Mouse (Mus musculus) heart, embryonic 10.5 days (tissue): ENCODE measurements around the gene Rerg. TPM values are rescaled to one million over a fixed set of nuclear protein-coding genes. Genes with fewer than 3 reads are reported as not detected.

Source experiments
- DNase-seq: peaks from one replicate; pipeline ENCODE4 v3.0.0-alpha.2; 2017; ENCODE audit warnings: low spot score
- H3K27ac ChIP-seq: fragments of 300-500 bp; sonication (generic); 2 replicates; pipeline ENCODE4 v1.5.1; 2016; ENCODE audit warnings: mild to moderate bottlenecking
- H3K27me3 ChIP-seq: fragments of 300-500 bp; sonication (generic); 2 replicates; pipeline ENCODE4 v1.6.1; 2016; ENCODE audit warnings: mild to moderate bottlenecking; ENCODE audit not compliant: poor library complexity, insufficient read depth, severe bottlenecking
- H3K36me3 ChIP-seq: fragments of 300-500 bp; sonication (generic); 2 replicates; pipeline ENCODE4 v1.6.1; 2016; ENCODE audit warnings: mild to moderate bottlenecking, moderate library complexity
- H3K4me1 ChIP-seq: fragments of 300-500 bp; sonication (generic); 2 replicates; pipeline ENCODE4 v1.6.1; 2016; ENCODE audit warnings: mild to moderate bottlenecking
- H3K4me3 ChIP-seq: fragments of 300-500 bp; sonication (generic); 2 replicates; pipeline ENCODE4 v1.5.1; 2016; ENCODE audit warnings: mild to moderate bottlenecking, moderate library complexity
- H3K9me3 ChIP-seq: fragments of 300-500 bp; sonication (generic); 2 replicates; pipeline ENCODE4 v1.6.1; 2016; ENCODE audit warnings: mild to moderate bottlenecking, moderate library complexity
- WGBS: fragments of 180-500 bp; shearing (Covaris S2); methylation state at CpG from one replicate; pipeline ENCODE4 v1.1.7; 2016; 5-methylcytosine and 5-hydroxymethylcytosine counted together
- polyA plus RNA-seq: library from polyadenylated mRNA; unstranded; fragments of >200 nt; fragmentation: Nextera tagmentation; extraction: Ambion mirVana; gene quantifications from 2 replicates; pipeline ENCODE4 v1.2.1, GENCODE M21; 2016

The Rerg gene
- polyA plus RNA-seq, 1 experiment from 2014 or later: 6.8 TPM

- WGBS: 66% methylated on average over 11 of the region's 11 CpGs
- Histone ChIP-seq H3K9me3 (no peaks in the 10 kb centered on the region), H3K4me3 (no peak overlapping the region), H3K4me1 (peaks cover 13% of the 10 kb centered on the region; the same call in 1 of the 2 replicates), H3K36me3 (no peaks in the 10 kb centered on the region), H3K27ac (no peak overlapping the region), H3K27me3 (no peaks in the 10 kb centered on the region)
- no peak for DNase-seq
Observed at GRCm38 (mm10) chr6:137156437-137157219, 13.7 kb downstream of the Rerg start.

DNA sequence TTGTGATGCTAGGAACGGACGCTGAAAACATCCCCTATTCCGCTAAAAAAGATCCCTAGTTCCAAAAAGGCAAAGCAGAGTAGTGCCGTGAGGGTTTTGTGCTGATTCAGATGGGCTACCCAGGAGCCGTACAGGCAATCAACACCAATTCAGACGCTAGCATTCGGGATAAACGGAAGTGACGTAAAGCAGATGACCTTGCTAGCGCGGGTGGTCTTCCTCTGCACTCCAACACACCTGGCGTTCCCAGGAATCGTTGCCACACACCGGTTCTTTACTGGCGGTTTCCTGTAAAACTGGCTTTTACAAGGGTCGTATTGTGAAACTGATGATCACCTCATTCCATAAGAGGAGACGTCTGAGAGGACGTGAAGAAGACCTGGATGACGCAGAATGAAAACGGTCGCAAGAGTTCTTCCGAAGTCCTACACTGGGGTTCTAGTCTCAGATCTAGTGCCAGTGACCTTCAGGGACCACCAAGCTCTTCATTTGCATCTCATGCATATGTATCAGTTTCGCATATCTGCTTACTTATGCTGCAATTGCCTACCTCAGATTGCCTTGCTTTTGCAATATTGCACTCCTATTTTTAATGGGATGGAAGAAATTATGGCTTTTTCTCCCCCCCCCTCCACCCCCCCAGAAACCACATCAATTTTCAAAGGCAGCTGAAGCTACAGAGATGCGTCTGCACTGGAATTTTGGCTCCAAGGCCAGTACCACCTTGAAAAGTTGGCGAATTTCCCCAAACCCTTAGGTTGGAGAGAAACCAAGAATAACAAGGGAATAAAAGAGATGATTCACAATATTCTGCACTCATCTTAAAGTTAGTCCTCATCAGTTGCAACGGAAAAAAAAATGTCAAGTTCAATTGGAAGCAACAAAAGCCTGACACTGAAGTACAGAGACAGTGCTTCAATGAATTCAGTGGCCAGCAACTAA, 14.8 kb downstream of the Rerg start:
- Histone ChIP-seq H3K9me3 (no peaks in the 10 kb centered on the region), H3K4me1 (peaks cover 13% of the 10 kb centered on the region; the same call in 1 of the 2 replicates), H3K4me3 (peak overlapping the region; percentile 22; the same call in 1 of the 2 replicates), H3K27ac (no peak overlapping the region), H3K27me3 (no peaks in the 10 kb centered on the region), H3K36me3 (no peaks in the 10 kb centered on the region)
- 59% methylated on average over 26 of the region's 26 CpGs for WGBS
- DNase-seq: no peak

DNA sequence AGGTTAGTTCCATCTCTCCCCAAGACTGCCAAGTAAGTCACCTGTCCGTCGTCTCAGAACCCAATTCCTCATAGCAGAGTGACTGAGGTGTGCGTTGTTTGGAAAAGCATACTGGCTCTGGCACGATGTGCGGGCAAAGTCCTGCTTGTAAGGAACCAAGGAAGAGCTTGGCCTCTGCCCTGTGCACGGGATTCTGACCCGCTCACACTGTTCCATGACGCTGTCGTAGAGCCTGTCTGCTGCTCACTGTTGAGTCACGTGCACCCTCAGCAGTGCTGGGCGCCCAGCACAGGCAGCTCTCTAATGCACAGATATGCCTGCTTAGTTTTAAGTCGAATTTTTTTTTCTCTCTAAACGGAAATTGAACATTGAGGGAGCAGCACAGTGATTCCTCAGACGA, 17.3 kb downstream of the Rerg start:
- no peak for DNase-seq
- Histone ChIP-seq H3K4me1 (peaks cover 13% of the 10 kb centered on the region; the same call in 1 of the 2 replicates), H3K4me3 (no peak overlapping the region), H3K36me3 (no peaks in the 10 kb centered on the region), H3K27ac (no peak overlapping the region), H3K27me3 (no peaks in the 10 kb centered on the region), H3K9me3 (no peaks in the 10 kb centered on the region)
- 82% methylated on average over 14 of the region's 14 CpGs for WGBS

DNA sequence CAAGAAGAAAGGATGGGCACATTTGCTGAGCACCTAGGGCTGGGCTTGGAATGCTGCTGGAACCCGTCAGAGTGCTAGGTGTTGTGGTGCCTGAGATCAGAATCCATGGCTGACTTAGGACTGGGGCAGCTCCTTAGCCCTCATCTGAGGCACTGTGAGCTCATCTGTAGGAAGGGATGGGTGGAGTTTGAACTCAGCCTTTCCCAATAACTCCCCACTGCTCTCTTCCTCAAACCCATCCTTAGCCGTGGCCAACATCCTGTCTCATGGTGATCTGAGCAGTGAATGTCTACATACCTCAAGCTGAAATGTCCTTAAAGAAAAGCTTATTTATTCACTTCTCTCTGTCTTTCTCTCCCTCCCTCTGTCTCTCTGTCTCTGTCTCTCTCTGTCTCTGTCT, 19.3 kb downstream of the Rerg start:
- 0 out of 2 replicates have a peak, but pooled peaks cover 9% of the 10 kb centered on the region for H3K4me1 ChIP-seq
- H3K27ac ChIP-seq: no peak overlapping the region
- 67% methylated on average over 2 of the region's 2 CpGs for WGBS
- no peak overlapping the region for H3K4me3 ChIP-seq
- H3K27me3 ChIP-seq: no peaks in the 10 kb centered on the region
- H3K36me3 ChIP-seq: 0 out of 2 replicates have a peak, but pooled peaks cover 1% of the 10 kb centered on the region
- DNase-seq: no peak
- H3K9me3 ChIP-seq: no peaks in the 10 kb centered on the region

GRCm38 (mm10) chr6:137149833-137150232, 20.5 kb downstream of the Rerg start:
- 80% methylated on average over 4 of the region's 4 CpGs for WGBS
- Histone ChIP-seq H3K9me3 (no peaks in the 10 kb centered on the region), H3K36me3 (0 out of 2 replicates have a peak, but pooled peaks cover 1% of the 10 kb centered on the region), H3K4me1 (peaks cover 13% of the 10 kb centered on the region), H3K4me3 (no peak overlapping the region), H3K27ac (no peak overlapping the region), H3K27me3 (no peaks in the 10 kb centered on the region)
- DNase-seq: no peak

GRCm38 (mm10) chr6:137146910-137147309, 23.4 kb downstream of the Rerg start:
- 93% methylated on average over 2 of the region's 2 CpGs for WGBS
- H3K4me3 ChIP-seq: no peak overlapping the region

DNA sequence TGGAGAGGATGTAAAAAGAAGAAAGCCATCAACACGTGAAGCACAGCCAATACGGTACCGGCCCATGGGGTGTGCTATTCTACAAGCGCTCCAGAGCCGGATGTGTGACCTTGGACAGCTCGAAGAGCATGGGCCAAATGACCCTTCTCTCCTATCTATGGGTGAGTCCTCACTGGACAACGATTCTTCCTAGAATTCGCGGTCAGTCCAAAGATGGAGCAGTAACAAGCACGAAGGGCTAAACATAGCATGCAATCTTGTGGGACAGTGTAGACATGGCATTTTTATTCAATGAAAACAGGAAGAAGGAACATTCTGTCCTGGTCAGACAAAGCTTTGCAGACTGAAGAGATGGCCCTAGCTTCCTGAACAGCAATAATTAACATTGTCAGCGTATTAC, 24.7 kb downstream of the Rerg start:
- Histone ChIP-seq H3K27me3 (no peaks in the 10 kb centered on the region), H3K36me3 (0 out of 2 replicates have a peak, but pooled peaks cover 1% of the 10 kb centered on the region), H3K4me1 (peaks cover 46% of the 10 kb centered on the region), H3K4me3 (no peak overlapping the region), H3K9me3 (no peaks in the 10 kb centered on the region), H3K27ac (peak overlapping the region; percentile 45; the same call in 1 of the 2 replicates)
- DNase-seq: no peak
- 80% methylated on average over 11 of the region's 11 CpGs for WGBS

More at GRCm38 (mm10) chr6:137146910-137147309, 23.4 kb downstream of the Rerg start:
- peaks cover 33% of the 10 kb centered on the region for H3K4me1 ChIP-seq
- H3K27me3 ChIP-seq: no peaks in the 10 kb centered on the region
- DNase-seq: no peak
- H3K27ac ChIP-seq: no peak overlapping the region
- H3K36me3 ChIP-seq: 0 out of 2 replicates have a peak, but pooled peaks cover 1% of the 10 kb centered on the region
- H3K9me3 ChIP-seq: no peaks in the 10 kb centered on the region

DNA sequence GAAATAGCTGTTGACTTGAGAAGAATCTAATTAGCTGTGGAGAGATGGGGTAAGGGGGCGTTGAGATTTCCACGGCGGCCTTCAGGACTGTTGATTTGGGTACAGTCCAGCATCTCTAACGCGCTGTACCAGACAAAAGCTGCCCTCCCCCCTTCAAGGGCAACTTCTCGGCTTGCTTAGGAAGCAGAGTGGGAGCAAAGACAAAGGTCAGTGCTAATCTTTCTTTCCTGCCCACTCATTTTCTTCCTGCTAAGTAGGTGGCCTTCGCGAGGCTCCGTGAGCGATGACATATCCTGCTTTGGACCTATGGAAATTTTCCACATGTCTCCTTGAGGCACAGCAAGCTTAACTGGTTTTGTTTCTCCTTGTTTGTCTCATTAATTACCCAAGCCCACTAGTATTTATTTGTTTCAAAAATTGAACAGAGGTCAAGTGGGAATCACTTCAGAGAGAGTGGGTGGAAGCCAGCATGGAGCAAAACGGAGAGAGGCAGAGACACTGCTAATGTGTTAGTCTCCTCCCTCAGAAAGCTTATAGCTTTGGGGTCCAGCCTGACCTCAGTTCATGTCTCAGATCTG, 25.2 kb downstream of the Rerg start:
- peaks cover 52% of the 10 kb centered on the region for H3K4me1 ChIP-seq
- H3K9me3 ChIP-seq: no peaks in the 10 kb centered on the region
- no peak for DNase-seq
- H3K4me3 ChIP-seq: no peak overlapping the region
- peak overlapping the region; percentile 45; the same call in 1 of the 2 replicates for H3K27ac ChIP-seq
- no peaks in the 10 kb centered on the region for H3K27me3 ChIP-seq
- WGBS: 28% methylated on average over 11 of the region's 11 CpGs
- 0 out of 2 replicates have a peak, but pooled peaks cover 1% of the 10 kb centered on the region for H3K36me3 ChIP-seq

- H3K4me3 ChIP-seq: no peak overlapping the region
- 76% methylated on average over 10 of the region's 10 CpGs for WGBS
- H3K27me3 ChIP-seq: no peaks in the 10 kb centered on the region
- H3K9me3 ChIP-seq: no peaks in the 10 kb centered on the region
- H3K27ac ChIP-seq: peak overlapping the region; percentile 45; the same call in 1 of the 2 replicates
- H3K4me1 ChIP-seq: peaks cover 57% of the 10 kb centered on the region
- no peak for DNase-seq
- 0 out of 2 replicates have a peak, but pooled peaks cover 1% of the 10 kb centered on the region for H3K36me3 ChIP-seq
Observed at GRCm38 (mm10) chr6:137144526-137144840, 25.8 kb downstream of the Rerg start.

DNA sequence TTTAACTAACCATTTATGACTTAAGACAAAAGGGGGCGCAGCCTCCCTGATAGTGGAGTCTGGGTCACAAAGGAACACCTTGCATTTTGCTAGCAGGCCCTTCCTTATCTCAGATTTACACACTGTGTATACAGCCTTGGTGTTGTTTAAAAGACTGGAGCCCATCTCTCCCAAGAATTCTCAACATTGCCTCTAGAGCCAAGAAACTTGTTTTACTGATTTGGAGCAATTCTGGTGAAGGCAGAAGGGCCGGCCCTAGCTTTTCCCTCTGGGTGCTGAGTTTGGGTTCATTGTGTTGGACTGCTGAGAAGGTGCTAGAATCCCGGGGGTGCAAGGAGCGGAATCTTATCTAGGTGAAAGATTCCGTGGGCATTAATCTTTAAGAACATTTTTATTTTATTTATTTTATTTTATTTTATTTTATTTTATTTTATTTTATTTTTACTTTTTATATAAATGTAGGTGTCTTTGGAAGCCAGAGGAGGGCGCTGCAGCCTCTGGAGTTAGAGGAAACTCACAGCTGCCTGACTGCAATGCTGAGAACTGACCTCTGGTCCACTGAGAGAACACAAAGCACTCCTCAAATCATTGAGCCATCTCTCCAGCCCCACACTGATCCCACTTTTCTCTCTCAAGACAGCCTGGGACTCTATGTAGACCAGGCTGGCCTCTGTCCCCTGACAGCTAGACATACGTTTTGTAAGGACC, 26.3 kb downstream of the Rerg start:
- Histone ChIP-seq H3K4me1 (peaks cover 62% of the 10 kb centered on the region), H3K36me3 (0 out of 2 replicates have a peak, but pooled peaks cover 1% of the 10 kb centered on the region), H3K9me3 (no peaks in the 10 kb centered on the region), H3K27me3 (no peaks in the 10 kb centered on the region), H3K27ac (peak overlapping the region; percentile 45; the same call in 1 of the 2 replicates), H3K4me3 (no peak overlapping the region)
- WGBS: 69% methylated on average over 7 of the region's 7 CpGs
- DNase-seq: no peak

DNA sequence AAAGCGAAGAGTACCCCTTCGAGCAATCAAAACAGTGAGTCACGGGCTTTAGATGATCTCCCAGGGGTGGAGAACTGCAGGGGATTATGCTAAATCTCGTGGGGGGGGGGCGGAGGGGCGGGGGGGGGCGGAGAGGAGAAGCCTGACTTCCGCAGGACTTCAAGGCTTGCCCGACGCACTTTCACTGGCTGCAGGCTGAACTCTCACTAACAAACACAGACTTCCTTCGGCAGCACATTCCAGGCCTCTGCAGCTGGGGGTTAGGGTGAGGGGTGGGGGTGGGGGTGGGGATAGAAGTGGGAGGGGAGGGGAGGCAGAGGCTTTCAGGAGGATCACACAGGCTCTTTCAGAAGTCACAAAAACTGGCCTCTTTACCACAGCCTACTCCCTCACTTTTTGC, 27.5 kb downstream of the Rerg start:
- H3K9me3 ChIP-seq: no peaks in the 10 kb centered on the region
- peaks cover 70% of the 10 kb centered on the region for H3K4me1 ChIP-seq
- DNase-seq: peak; percentile 83
- WGBS: under 1% methylated on average over 10 of the region's 11 CpGs
- H3K4me3 ChIP-seq: peak overlapping the region; percentile 50
- H3K27me3 ChIP-seq: no peaks in the 10 kb centered on the region
- peak overlapping the region; percentile 87 for H3K27ac ChIP-seq
- 0 out of 2 replicates have a peak, but pooled peaks cover 1% of the 10 kb centered on the region for H3K36me3 ChIP-seq

GRCm38 (mm10) chr6:137141247-137141820, 29.0 kb downstream of the Rerg start:
- Histone ChIP-seq H3K9me3 (no peaks in the 10 kb centered on the region), H3K4me3 (0 out of 2 replicates have a peak overlapping the region, but pooled peaks have one; percentile 12), H3K4me1 (peaks cover 76% of the 10 kb centered on the region), H3K36me3 (no peaks in the 10 kb centered on the region), H3K27ac (peak overlapping the region; percentile 77), H3K27me3 (no peaks in the 10 kb centered on the region)
- 34% methylated on average over 5 of the region's 5 CpGs for WGBS
- no peak for DNase-seq
